Mouse (Mus musculus) olfactory bulb, adult 2 months (tissue): ENCODE measurements at regions not wholly inside any gene's neighbourhood (a gene's known extent, or its start where the extent isn't known, plus 50 kb on each side); places are given as distances from the start of the nearest gene placed in this dataset.
A peak's percentile ranks its signal among the peaks of the same experiment; 100 is the strongest.

Experiments used
- H3K27ac ChIP-seq: fragments of 200-500 bp; 2 replicates; pipeline ENCODE4 v1.5.1; 2012; ENCODE audit warnings: low read depth, low read length; ENCODE audit not compliant: insufficient read depth
- H3K4me1 ChIP-seq: fragments of 200-500 bp; 2 replicates; pipeline ENCODE4 v1.6.1; 2012; ENCODE audit warnings: low read length; ENCODE audit not compliant: control insufficient read depth, insufficient read depth
- H3K4me3 ChIP-seq: fragments of 200-500 bp; 2 replicates; pipeline ENCODE4 v1.5.1; 2012; ENCODE audit warnings: mild to moderate bottlenecking, low read depth, low read length, moderate library complexity; ENCODE audit not compliant: insufficient read depth
- CTCF ChIP-seq: fragments of 200-500 bp; IDR thresholded peaks from 2 replicates; pipeline ENCODE4 v1.5.1; 2012; ENCODE audit warnings: low read depth, mild to moderate bottlenecking, low read length, moderate library complexity; ENCODE audit not compliant: insufficient read depth
- POLR2A ChIP-seq: fragments of 200-500 bp; IDR thresholded peaks from 2 replicates; pipeline ENCODE4 v1.6.1; 2012; ENCODE audit warnings: mild to moderate bottlenecking, low read depth, low read length, moderate library complexity; ENCODE audit not compliant: insufficient read depth
- WGBS: fragments of 180-500 bp; shearing (Covaris S2); methylation state at CpG from one replicate; pipeline ENCODE4 v1.1.7; 2018; 5-methylcytosine and 5-hydroxymethylcytosine counted together

DNA sequence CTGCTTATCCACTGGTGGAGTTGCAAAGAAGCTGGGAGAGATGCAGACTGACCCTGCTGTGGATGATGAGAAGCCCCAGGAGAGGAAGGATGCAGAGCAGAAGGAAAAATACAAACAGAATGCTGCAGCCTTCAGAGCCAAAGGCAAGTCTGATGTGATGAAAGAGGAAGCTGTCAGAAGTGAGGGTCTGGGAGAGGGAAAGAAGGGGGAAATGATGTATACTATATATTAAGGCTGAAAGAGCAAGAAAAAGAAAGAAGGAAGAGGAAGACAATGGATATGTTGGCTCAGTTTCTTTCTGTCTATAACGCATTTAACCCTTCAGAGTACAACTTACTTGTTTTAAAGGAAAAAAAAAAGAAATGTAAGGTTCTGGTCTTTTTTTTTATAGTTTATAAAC, 225.4 kb downstream of the Gm5447 start:
- TF ChIP-seq CTCF = no peak
- TF ChIP-seq POLR2A = no peak
- no peaks in the 10 kb centered on the region for H3K4me1 ChIP-seq
- no peak overlapping the region for H3K4me3 ChIP-seq
- no peak overlapping the region for H3K27ac ChIP-seq
- WGBS = 91% methylated on average over 1 of the region's 1 CpGs

DNA sequence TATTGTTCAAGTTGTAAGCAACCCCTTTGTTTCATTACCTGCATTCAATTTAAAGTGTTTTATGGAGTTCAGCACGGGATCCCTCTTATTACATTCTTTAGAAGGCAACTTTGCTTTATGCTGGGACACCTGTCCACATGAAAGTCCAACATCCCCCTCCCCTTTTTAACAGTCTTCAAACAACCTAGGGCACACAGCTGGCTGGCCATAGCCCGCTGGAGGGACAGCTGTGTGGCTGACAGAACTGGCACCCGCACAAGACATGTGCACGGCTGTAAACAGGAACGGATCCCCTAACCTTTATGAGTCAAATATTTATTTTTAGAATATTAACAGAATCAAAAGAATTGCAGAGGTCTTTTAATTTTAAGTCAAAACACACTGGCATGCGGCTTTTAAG, 230.1 kb downstream of the Gm5447 start:
- Histone ChIP-seq H3K4me3 (no peak overlapping the region), H3K4me1 (no peaks in the 10 kb centered on the region), H3K27ac (no peak overlapping the region)
- WGBS = 75% methylated on average over 6 of the region's 6 CpGs
- TF ChIP-seq CTCF (no peak), POLR2A (no peak)

DNA sequence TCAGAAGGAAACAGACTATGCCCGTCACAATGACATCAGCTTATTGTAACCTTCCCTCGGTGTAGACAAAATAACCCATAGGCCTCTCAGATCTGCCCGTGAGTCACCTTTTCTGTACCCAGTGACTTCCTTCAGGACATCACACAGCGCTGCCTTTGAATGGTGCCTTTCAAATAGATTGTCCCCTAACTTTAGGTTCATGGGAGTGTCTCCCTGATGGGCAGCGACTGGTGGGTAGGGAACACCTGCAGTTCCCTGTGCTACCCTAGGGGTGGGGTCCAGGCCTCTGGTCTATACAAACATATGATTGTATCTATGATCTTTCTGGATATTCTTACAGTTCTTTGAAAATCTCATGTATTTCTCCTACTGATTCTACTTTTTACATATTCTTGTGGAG, 232.4 kb downstream of the Gm5447 start:
- TF ChIP-seq POLR2A = no peak
- no peak for TF ChIP-seq CTCF
- Histone ChIP-seq H3K27ac (no peak overlapping the region), H3K4me3 (no peak overlapping the region), H3K4me1 (no peaks in the 10 kb centered on the region)
- WGBS = 67% methylated on average over 5 of the region's 5 CpGs

DNA sequence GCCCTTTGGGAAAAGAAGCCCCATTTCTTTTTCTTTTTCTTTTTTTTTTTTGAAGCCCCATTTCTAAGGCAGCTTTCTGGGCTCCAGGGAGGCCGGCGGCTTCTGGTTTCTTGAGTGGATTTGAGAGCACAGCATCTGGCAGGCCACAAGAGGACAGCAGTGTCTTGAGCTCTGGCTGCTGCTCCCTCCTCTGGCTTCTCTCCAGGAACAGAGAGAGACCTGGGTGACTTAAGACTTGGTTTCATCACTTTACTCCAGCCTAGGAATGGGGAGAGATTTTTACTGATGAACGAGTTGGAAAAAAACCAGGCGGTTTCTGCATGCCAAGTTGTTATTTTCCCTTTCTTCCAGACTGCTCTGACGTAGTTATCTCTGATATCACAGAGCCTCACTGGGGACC, 233.7 kb downstream of the Gm5447 start:
- no peak overlapping the region for H3K4me3 ChIP-seq
- 28% methylated on average over 5 of the region's 5 CpGs for WGBS
- H3K4me1 ChIP-seq = no peaks in the 10 kb centered on the region
- TF ChIP-seq CTCF (peak; percentile 35; the same call in 1 of the 2 replicates), POLR2A (no peak)
- H3K27ac ChIP-seq = no peak overlapping the region

DNA sequence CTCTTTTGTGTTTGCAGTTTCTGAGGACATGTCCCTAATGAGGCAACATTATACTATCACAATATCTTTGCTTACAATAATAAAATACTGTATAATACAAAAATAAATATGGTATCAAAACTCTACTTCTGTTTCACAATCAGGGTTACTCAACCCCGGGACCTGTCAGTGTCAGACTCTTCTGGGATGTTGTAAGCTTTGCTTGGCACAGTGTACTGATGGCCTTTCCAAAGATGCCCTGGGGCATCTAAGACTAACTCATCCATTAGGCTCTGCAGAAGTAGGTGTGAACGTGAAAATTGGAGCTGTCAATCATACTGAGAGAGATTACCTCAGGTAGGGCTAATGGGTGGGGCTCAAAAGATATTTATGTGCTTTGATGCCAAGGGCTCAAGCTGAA, 249.0 kb downstream of the Gm5447 start:
- TF ChIP-seq POLR2A (no peak), CTCF (no peak)
- Histone ChIP-seq H3K27ac (no peak overlapping the region), H3K4me3 (no peak overlapping the region), H3K4me1 (no peaks in the 10 kb centered on the region)
- 84% methylated on average over 2 of the region's 2 CpGs for WGBS

DNA sequence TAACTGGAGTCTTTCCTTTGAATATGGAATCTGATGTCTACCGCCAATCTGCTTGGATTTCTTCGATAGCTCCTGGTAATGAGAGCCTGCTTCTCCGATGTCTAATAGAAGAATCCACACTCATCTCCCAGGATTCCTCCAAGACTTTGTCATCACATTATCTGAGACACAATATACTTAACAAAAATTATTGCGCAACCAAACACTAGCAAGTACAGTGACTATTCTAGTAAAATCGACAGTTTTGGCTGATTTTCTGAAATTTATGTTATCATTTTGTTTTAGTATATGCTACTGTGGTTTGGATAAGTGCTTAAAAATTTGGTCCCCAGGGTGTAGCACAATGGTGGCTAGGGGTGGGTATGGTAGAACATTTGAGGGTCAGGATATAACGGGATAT, 266.5 kb downstream of the Gm5447 start:
- H3K27ac ChIP-seq = no peak overlapping the region
- TF ChIP-seq POLR2A (no peak), CTCF (no peak)
- H3K4me3 ChIP-seq = no peak overlapping the region
- no peaks in the 10 kb centered on the region for H3K4me1 ChIP-seq
- 98% methylated on average over 6 of the region's 6 CpGs for WGBS

DNA sequence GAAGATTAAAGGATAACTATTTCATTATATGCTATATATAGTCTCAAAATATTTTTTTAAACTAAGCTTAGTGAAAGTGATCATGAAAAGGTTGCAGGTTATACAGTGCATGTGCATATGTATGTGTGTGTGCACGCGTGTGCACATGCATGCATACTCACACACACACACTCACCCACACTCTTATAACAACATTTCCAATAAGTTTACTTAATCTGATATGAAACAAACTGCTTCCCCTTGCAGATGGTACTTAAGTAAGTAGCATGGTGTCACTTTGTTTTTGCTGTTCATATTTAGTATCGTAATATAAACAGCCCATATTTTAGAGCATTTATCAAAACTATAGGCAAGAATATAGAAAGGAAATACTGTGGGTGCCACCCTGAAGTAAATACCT, 275.0 kb downstream of the Gm5447 start:
- WGBS = 95% methylated on average over 3 of the region's 3 CpGs
- no peaks in the 10 kb centered on the region for H3K4me1 ChIP-seq
- H3K27ac ChIP-seq = no peak overlapping the region
- H3K4me3 ChIP-seq = no peak overlapping the region
- no peak for TF ChIP-seq CTCF
- no peak for TF ChIP-seq POLR2A

DNA sequence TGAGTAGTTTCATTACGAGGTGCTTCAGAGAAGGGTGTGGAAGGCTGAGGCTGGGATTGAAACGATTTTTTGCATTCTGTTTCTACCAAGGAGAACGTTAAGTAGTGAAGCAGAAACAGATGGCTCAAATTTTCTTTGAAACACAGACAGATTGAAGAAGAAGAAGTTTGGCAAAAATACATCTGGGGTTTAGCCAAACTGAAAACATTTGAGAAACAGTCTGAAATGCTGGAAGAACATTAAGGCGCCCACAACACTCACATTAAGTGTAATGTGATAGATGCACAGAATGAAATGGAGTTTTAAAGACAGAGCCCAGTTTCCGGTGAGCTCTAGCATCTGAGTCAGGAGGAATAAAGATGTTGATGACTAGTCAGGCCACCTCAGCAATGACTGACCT, 275.5 kb downstream of the Gm5447 start:
- no peak overlapping the region for H3K4me3 ChIP-seq
- no peak overlapping the region for H3K27ac ChIP-seq
- TF ChIP-seq POLR2A = no peak
- no peak for TF ChIP-seq CTCF
- WGBS = 60% methylated on average over 5 of the region's 5 CpGs
- no peaks in the 10 kb centered on the region for H3K4me1 ChIP-seq

DNA sequence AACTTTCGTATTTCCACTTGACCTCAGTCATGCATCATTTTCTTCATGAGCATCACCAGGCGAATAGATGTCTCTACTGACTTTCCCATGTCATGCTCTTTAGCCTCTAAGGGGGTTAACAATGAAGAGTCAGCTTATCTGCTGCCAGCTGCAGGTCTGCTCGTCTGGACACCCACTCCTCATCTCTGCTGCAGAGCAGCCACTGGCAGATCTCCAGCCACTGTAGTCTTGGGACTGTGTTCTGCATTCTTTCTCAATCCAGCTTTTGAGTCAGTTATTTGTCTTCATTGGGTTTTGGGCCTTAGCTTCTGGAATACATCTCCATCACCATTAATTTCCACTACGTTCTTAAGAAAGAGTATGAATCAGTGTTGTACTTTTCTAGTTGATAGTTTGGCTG, 280.0 kb downstream of the Gm5447 start:
- no peak overlapping the region for H3K27ac ChIP-seq
- 73% methylated on average over 4 of the region's 4 CpGs for WGBS
- TF ChIP-seq CTCF (no peak), POLR2A (no peak)
- no peak overlapping the region for H3K4me3 ChIP-seq
- H3K4me1 ChIP-seq = no peaks in the 10 kb centered on the region

DNA sequence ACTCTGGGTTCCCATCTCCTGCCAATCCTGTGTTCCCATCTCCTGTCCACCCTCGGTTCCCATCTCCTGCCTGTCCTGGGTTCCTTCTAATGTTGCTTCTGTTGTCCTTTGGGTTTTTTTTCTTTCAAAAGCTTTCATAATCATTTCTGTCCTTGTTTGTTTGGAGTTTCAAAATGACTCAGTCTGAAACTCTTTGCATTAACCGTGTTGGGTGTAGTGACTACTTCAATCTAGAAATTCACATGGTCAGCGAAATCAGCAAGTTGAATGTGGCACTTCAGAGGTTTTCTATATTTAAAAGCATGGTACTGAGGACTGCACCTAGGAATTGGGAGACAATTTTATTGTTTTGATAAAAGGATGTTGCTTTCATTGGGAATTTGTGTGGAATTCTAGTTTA, 280.7 kb downstream of the Gm5447 start:
- H3K4me3 ChIP-seq = no peak overlapping the region
- no peak for TF ChIP-seq POLR2A
- no peak for TF ChIP-seq CTCF
- no peak overlapping the region for H3K27ac ChIP-seq
- H3K4me1 ChIP-seq = no peaks in the 10 kb centered on the region
- 91% methylated on average over 3 of the region's 3 CpGs for WGBS

DNA sequence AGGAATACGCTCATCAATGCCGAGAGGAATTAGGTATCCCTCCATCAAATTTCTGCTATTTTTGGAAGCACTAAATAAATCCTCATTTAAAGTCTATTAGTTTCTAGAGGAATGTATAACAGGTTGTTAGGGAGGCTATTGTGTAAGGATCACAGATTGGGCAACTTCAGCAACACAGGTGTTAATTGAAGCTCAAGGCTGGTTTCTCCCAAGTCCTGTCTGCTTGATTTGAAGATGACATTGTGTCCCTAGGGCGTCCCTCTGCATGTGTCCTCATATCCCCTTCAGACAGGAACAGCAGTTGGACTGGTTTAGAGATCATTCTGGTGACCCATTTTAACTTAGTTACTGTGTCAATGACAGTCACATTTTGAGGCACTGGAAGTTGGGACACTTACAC, 281.5 kb downstream of the Gm5447 start:
- 92% methylated on average over 3 of the region's 3 CpGs for WGBS
- TF ChIP-seq POLR2A = no peak
- TF ChIP-seq CTCF = no peak
- no peaks in the 10 kb centered on the region for H3K4me1 ChIP-seq
- no peak overlapping the region for H3K27ac ChIP-seq
- H3K4me3 ChIP-seq = no peak overlapping the region
